Mouse (Mus musculus): Measurements from ENCODE around the gene Uap1. TPM values are rescaled to one million over a fixed set of nuclear protein-coding genes. Genes with fewer than 3 reads are reported as not detected.

Uap1 gene
- polyA plus RNA-seq, 1 experiment from 2014 or later = 62.4 TPM

- no peak overlapping the region for H3K9ac ChIP-seq (replicated peaks; ENCODE audit: low read depth, low read length)
- WGBS = 90% methylated on average over 9 of the region's 9 CpGs
- no peak overlapping the region for H3K4me2 ChIP-seq (ENCODE audit: low read depth, low read length)
- no peak for ATAC-seq (ENCODE audit: low read depth)
- no peaks in the 10 kb centered on the region for H3K27me3 ChIP-seq (ENCODE audit: control insufficient read depth, insufficient read depth, low read length)
- H3K4me3 ChIP-seq (ENCODE audit: low read depth, low read length) = no peak overlapping the region
- H3K9me3 ChIP-seq (ENCODE audit: control insufficient read depth, low read length) = no peaks in the 10 kb centered on the region
- H3K27ac ChIP-seq (ENCODE audit: low read depth, low read length) = no peak overlapping the region
- H3K36me3 ChIP-seq (ENCODE audit: control insufficient read depth, insufficient read depth, low read length) = peaks cover 10% of the 10 kb centered on the region; the same call in 1 of the 2 replicates
- H3K4me1 ChIP-seq (ENCODE audit: control insufficient read depth, insufficient read depth, low read length) = no peaks in the 10 kb centered on the region
Measured at GRCm38 (mm10) chr1:170147651-170148448, 26.9 kb downstream of the Uap1 start.

- Histone ChIP-seq H3K9me3 (ENCODE audit: control insufficient read depth, low read length) (no peaks in the 10 kb centered on the region), H3K27me3 (ENCODE audit: control insufficient read depth, insufficient read depth, low read length) (no peaks in the 10 kb centered on the region), H3K4me2 (ENCODE audit: low read depth, low read length) (no peak overlapping the region), H3K27ac (ENCODE audit: low read depth, low read length) (no peak overlapping the region), H3K4me3 (ENCODE audit: low read depth, low read length) (no peak overlapping the region), H3K4me1 (ENCODE audit: control insufficient read depth, insufficient read depth, low read length) (no peaks in the 10 kb centered on the region), H3K9ac (replicated peaks; ENCODE audit: low read depth, low read length) (no peak overlapping the region), H3K36me3 (ENCODE audit: control insufficient read depth, insufficient read depth, low read length) (peaks cover 14% of the 10 kb centered on the region; the same call in 1 of the 2 replicates)
- no peak for ATAC-seq (ENCODE audit: low read depth)
- WGBS = 98% methylated on average over 4 of the region's 4 CpGs
Measured at GRCm38 (mm10) chr1:170145606-170146005, 29.2 kb downstream of the Uap1 start.

- Histone ChIP-seq H3K27ac (ENCODE audit: low read depth, low read length) (no peak overlapping the region), H3K4me1 (ENCODE audit: control insufficient read depth, insufficient read depth, low read length) (no peaks in the 10 kb centered on the region), H3K4me2 (ENCODE audit: low read depth, low read length) (no peak overlapping the region), H3K9ac (replicated peaks; ENCODE audit: low read depth, low read length) (no peak overlapping the region), H3K27me3 (ENCODE audit: control insufficient read depth, insufficient read depth, low read length) (no peaks in the 10 kb centered on the region), H3K4me3 (ENCODE audit: low read depth, low read length) (no peak overlapping the region), H3K36me3 (ENCODE audit: control insufficient read depth, insufficient read depth, low read length) (peaks cover 7% of the 10 kb centered on the region; the same call in 1 of the 2 replicates), H3K9me3 (ENCODE audit: control insufficient read depth, low read length) (no peaks in the 10 kb centered on the region)
- no peak for ATAC-seq (ENCODE audit: low read depth)
- 80% methylated on average over 8 of the region's 8 CpGs for WGBS
Measured at GRCm38 (mm10) chr1:170142256-170142871, 32.4 kb downstream of the Uap1 start.

- H3K4me1 ChIP-seq (ENCODE audit: control insufficient read depth, insufficient read depth, low read length) = no peaks in the 10 kb centered on the region
- WGBS = 98% methylated on average over 5 of the region's 5 CpGs
- H3K27ac ChIP-seq (ENCODE audit: low read depth, low read length) = no peak overlapping the region
- no peaks in the 10 kb centered on the region for H3K9me3 ChIP-seq (ENCODE audit: control insufficient read depth, low read length)
- ATAC-seq (ENCODE audit: low read depth) = no peak
- peaks cover 4% of the 10 kb centered on the region; the same call in 1 of the 2 replicates for H3K36me3 ChIP-seq (ENCODE audit: control insufficient read depth, insufficient read depth, low read length)
- no peak overlapping the region for H3K9ac ChIP-seq (replicated peaks; ENCODE audit: low read depth, low read length)
- no peaks in the 10 kb centered on the region for H3K27me3 ChIP-seq (ENCODE audit: control insufficient read depth, insufficient read depth, low read length)
- H3K4me2 ChIP-seq (ENCODE audit: low read depth, low read length) = no peak overlapping the region
- H3K4me3 ChIP-seq (ENCODE audit: low read depth, low read length) = no peak overlapping the region
Measured at GRCm38 (mm10) chr1:170141626-170142025, 33.1 kb downstream of the Uap1 start.

- Histone ChIP-seq H3K27ac (ENCODE audit: low read depth, low read length) (no peak overlapping the region), H3K9me3 (ENCODE audit: control insufficient read depth, low read length) (no peaks in the 10 kb centered on the region), H3K9ac (replicated peaks; ENCODE audit: low read depth, low read length) (no peak overlapping the region), H3K4me1 (ENCODE audit: control insufficient read depth, insufficient read depth, low read length) (no peaks in the 10 kb centered on the region), H3K27me3 (ENCODE audit: control insufficient read depth, insufficient read depth, low read length) (no peaks in the 10 kb centered on the region), H3K36me3 (ENCODE audit: control insufficient read depth, insufficient read depth, low read length) (no peaks in the 10 kb centered on the region), H3K4me3 (ENCODE audit: low read depth, low read length) (no peak overlapping the region), H3K4me2 (ENCODE audit: low read depth, low read length) (no peak overlapping the region)
- 30% methylated on average over 7 of the region's 7 CpGs for WGBS
- peak; percentile 91 for ATAC-seq (ENCODE audit: low read depth)
Measured at GRCm38 (mm10) chr1:170136351-170137009, 38.3 kb downstream of the Uap1 start.

DNA sequence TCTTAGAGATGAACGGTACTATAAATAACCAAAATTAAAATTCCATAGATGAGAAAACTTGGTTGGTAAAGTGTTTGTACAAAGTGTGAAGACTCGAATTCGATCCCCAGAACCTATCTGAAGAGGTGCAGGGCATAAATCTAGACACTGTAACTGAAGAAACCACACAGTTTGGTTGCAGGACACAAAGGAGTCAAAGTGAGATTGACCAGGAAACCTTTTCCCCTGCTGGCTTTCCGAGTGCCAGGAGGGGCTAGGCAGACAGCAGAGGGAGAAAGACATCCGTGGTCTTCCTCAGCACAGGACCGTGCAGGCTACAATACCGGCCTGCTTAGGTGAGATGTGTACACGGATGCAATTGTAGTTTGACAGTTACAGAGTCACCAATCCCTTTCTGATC is 40.5 kb downstream of the Uap1 start:
- no peak for ATAC-seq (ENCODE audit: low read depth)
- Histone ChIP-seq H3K4me1 (ENCODE audit: control insufficient read depth, insufficient read depth, low read length) (no peaks in the 10 kb centered on the region), H3K4me2 (ENCODE audit: low read depth, low read length) (no peak overlapping the region), H3K4me3 (ENCODE audit: low read depth, low read length) (no peak overlapping the region), H3K9me3 (ENCODE audit: control insufficient read depth, low read length) (no peaks in the 10 kb centered on the region), H3K9ac (replicated peaks; ENCODE audit: low read depth, low read length) (no peak overlapping the region), H3K27me3 (ENCODE audit: control insufficient read depth, insufficient read depth, low read length) (no peaks in the 10 kb centered on the region), H3K27ac (ENCODE audit: low read depth, low read length) (no peak overlapping the region), H3K36me3 (ENCODE audit: control insufficient read depth, insufficient read depth, low read length) (no peaks in the 10 kb centered on the region)
- 88% methylated on average over 8 of the region's 8 CpGs for WGBS

DNA sequence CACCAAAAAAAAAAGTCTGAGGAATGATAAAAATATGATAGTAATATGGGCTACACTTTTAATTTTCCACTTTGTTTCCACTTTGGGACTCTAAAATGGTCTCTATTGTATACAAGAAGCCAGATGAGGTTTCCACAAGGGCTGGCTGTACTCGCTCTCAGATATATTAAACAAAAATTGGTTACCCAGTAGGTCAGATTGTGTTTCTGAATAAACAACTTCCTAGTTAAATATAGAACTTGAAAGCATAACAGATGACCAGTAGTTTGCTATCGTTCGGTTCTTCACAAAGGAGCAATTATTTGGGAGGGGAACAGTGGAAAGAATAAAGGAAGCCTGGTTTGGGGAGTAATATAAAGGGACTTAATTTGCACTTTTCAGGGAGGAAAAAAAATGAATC is 43.8 kb downstream of the Uap1 start:
- Histone ChIP-seq H3K9ac (replicated peaks; ENCODE audit: low read depth, low read length) (no peak overlapping the region), H3K9me3 (ENCODE audit: control insufficient read depth, low read length) (no peaks in the 10 kb centered on the region), H3K4me3 (ENCODE audit: low read depth, low read length) (no peak overlapping the region), H3K4me2 (ENCODE audit: low read depth, low read length) (no peak overlapping the region), H3K27me3 (ENCODE audit: control insufficient read depth, insufficient read depth, low read length) (no peaks in the 10 kb centered on the region), H3K36me3 (ENCODE audit: control insufficient read depth, insufficient read depth, low read length) (no peaks in the 10 kb centered on the region), H3K4me1 (ENCODE audit: control insufficient read depth, insufficient read depth, low read length) (no peaks in the 10 kb centered on the region), H3K27ac (ENCODE audit: low read depth, low read length) (no peak overlapping the region)
- no peak for ATAC-seq (ENCODE audit: low read depth)
- 69% methylated on average over 3 of the region's 3 CpGs for WGBS

DNA sequence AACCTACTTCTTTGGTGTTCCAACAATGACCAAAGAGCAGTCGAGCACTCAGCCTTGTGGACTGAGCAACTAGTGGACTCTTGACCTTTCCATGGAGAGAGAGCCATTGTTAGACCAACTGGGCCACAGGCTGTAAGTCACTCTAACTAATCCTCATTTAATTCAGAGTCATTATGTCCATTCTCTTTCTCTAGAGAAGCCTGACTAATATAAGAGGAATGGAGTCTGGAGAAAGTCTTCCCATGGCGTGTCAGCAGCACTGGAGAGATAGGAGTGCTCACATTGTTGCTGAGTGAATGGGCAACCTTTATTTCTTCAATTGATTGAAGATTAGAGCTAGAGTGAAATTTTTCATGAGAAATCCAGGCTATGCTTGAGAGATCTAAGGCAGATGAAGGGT is 50.1 kb downstream of the Uap1 start:
- Histone ChIP-seq H3K4me2 (ENCODE audit: low read depth, low read length) (no peak overlapping the region), H3K9me3 (ENCODE audit: control insufficient read depth, low read length) (no peaks in the 10 kb centered on the region), H3K4me3 (ENCODE audit: low read depth, low read length) (no peak overlapping the region), H3K9ac (replicated peaks; ENCODE audit: low read depth, low read length) (no peak overlapping the region), H3K36me3 (ENCODE audit: control insufficient read depth, insufficient read depth, low read length) (no peaks in the 10 kb centered on the region), H3K4me1 (ENCODE audit: control insufficient read depth, insufficient read depth, low read length) (no peaks in the 10 kb centered on the region), H3K27me3 (ENCODE audit: control insufficient read depth, insufficient read depth, low read length) (no peaks in the 10 kb centered on the region), H3K27ac (ENCODE audit: low read depth, low read length) (no peak overlapping the region)
- 50% methylated on average over 2 of the region's 2 CpGs for WGBS
- ATAC-seq (ENCODE audit: low read depth) = no peak

GRCm38 (mm10) chr1:170113616-170114015 is 61.1 kb downstream of the Uap1 start:
- Histone ChIP-seq H3K4me2 (ENCODE audit: low read depth, low read length) (no peak overlapping the region), H3K9ac (replicated peaks; ENCODE audit: low read depth, low read length) (no peak overlapping the region), H3K27me3 (ENCODE audit: control insufficient read depth, insufficient read depth, low read length) (no peaks in the 10 kb centered on the region), H3K9me3 (ENCODE audit: control insufficient read depth, low read length) (no peaks in the 10 kb centered on the region), H3K4me1 (ENCODE audit: control insufficient read depth, insufficient read depth, low read length) (no peaks in the 10 kb centered on the region), H3K4me3 (ENCODE audit: low read depth, low read length) (no peak overlapping the region), H3K36me3 (ENCODE audit: control insufficient read depth, insufficient read depth, low read length) (no peaks in the 10 kb centered on the region), H3K27ac (ENCODE audit: low read depth, low read length) (no peak overlapping the region)
- ATAC-seq (ENCODE audit: low read depth) = no peak
- 78% methylated on average over 6 of the region's 6 CpGs for WGBS
